Mouse (Mus musculus): ENCODE data around the gene Nr3c2. TPM values are rescaled to one million over a fixed set of nuclear protein-coding genes. Genes with fewer than 3 reads are reported as not detected.

The Nr3c2 gene
- polyA plus RNA-seq, 1 experiment, result 7.6 TPM

GRCm38 (mm10) chr8:77276827-77277226 is 377.6 kb downstream of the Nr3c2 start:
- no peak for TF ChIP-seq POLR2A (IDR thresholded peaks at IDR 0.05; ENCODE audit: low read depth, low read length)
- no peak for TF ChIP-seq CTCF (conservative IDR thresholded peaks at IDR 0.05; ENCODE audit: insufficient read depth, insufficient read length, low read depth, low read length)
- no peak overlapping the region for H3K27ac ChIP-seq (ENCODE audit: insufficient read depth, low read depth, low read length)
- no peaks in the 10 kb centered on the region for H3K27me3 ChIP-seq (replicated peaks; ENCODE audit: control insufficient read depth, insufficient read depth, low read length)
- H3K4me3 ChIP-seq (ENCODE audit: insufficient read depth, low read depth, low read length), result no peak overlapping the region
- H3K36me3 ChIP-seq (ENCODE audit: control insufficient read depth, insufficient read depth, low read length), result no peaks in the 10 kb centered on the region
- H3K4me1 ChIP-seq (ENCODE audit: control insufficient read depth, insufficient read depth, low read length), result no peaks in the 10 kb centered on the region
- 65% methylated on average over 10 of the region's 10 CpGs for WGBS
- DNase-seq, result peak; percentile 78

DNA sequence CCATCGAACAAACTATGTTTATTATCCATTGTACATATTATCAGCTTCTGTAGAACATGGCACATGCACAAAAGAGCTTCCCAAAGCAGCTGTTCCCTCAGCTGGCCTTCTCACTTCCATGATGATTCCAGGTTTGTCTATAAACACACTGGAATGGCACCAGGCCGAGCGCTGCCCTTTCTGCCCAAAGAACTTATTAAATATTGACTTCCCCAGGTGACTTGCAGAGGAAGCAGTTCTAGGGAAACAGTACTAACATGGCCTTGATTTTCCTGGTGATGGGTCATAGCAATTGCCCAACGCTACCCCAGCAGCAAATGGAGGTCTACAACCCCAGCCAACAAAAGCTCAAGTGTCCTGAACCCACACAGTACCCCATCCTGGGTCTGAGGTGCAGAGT is 379.0 kb downstream of the Nr3c2 start:
- H3K27ac ChIP-seq (ENCODE audit: insufficient read depth, low read depth, low read length), result no peak overlapping the region
- peak; percentile 57 for DNase-seq
- no peaks in the 10 kb centered on the region for H3K4me1 ChIP-seq (ENCODE audit: control insufficient read depth, insufficient read depth, low read length)
- H3K36me3 ChIP-seq (ENCODE audit: control insufficient read depth, insufficient read depth, low read length), result no peaks in the 10 kb centered on the region
- TF ChIP-seq CTCF (conservative IDR thresholded peaks at IDR 0.05; ENCODE audit: insufficient read depth, insufficient read length, low read depth, low read length) (no peak), POLR2A (IDR thresholded peaks at IDR 0.05; ENCODE audit: low read depth, low read length) (no peak)
- no peak overlapping the region for H3K4me3 ChIP-seq (ENCODE audit: insufficient read depth, low read depth, low read length)
- no peaks in the 10 kb centered on the region for H3K27me3 ChIP-seq (replicated peaks; ENCODE audit: control insufficient read depth, insufficient read depth, low read length)
- WGBS, result 74% methylated on average over 4 of the region's 4 CpGs

DNA sequence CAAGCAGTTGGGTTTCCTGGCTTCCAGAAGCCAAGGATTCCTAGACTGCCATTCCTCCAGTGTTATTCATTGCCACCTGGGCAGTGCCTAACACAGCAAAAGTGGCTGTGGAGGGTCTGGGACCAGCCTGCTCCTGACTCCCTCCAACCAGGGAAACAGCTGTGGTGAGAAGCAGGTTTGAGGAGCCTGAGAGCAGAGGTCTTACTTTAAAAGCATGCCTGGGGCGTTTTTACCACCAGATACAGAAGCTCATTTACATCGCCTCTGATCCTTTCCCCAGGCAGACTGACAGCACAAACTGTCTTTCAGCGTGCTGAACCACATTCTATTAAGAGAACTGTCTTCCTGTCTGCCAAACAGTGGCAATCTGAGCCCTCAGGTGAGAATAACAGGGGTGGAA is 380.7 kb downstream of the Nr3c2 start:
- Histone ChIP-seq H3K36me3 (ENCODE audit: control insufficient read depth, insufficient read depth, low read length) (no peaks in the 10 kb centered on the region), H3K27me3 (replicated peaks; ENCODE audit: control insufficient read depth, insufficient read depth, low read length) (no peaks in the 10 kb centered on the region), H3K4me1 (ENCODE audit: control insufficient read depth, insufficient read depth, low read length) (no peaks in the 10 kb centered on the region), H3K4me3 (ENCODE audit: insufficient read depth, low read depth, low read length) (no peak overlapping the region), H3K27ac (ENCODE audit: insufficient read depth, low read depth, low read length) (no peak overlapping the region)
- no peak for DNase-seq
- TF ChIP-seq POLR2A (IDR thresholded peaks at IDR 0.05; ENCODE audit: low read depth, low read length) (no peak), CTCF (conservative IDR thresholded peaks at IDR 0.05; ENCODE audit: insufficient read depth, insufficient read length, low read depth, low read length) (no peak)
- WGBS, result 68% methylated on average over 3 of the region's 3 CpGs

- DNase-seq, result no peak
- Histone ChIP-seq H3K4me1 (ENCODE audit: control insufficient read depth, insufficient read depth, low read length) (no peaks in the 10 kb centered on the region), H3K27me3 (replicated peaks; ENCODE audit: control insufficient read depth, insufficient read depth, low read length) (no peaks in the 10 kb centered on the region), H3K27ac (ENCODE audit: insufficient read depth, low read depth, low read length) (no peak overlapping the region), H3K36me3 (ENCODE audit: control insufficient read depth, insufficient read depth, low read length) (no peaks in the 10 kb centered on the region), H3K4me3 (ENCODE audit: insufficient read depth, low read depth, low read length) (no peak overlapping the region)
- WGBS, result 82% methylated on average over 7 of the region's 7 CpGs
- no peak for TF ChIP-seq POLR2A (IDR thresholded peaks at IDR 0.05; ENCODE audit: low read depth, low read length)
- TF ChIP-seq CTCF (conservative IDR thresholded peaks at IDR 0.05; ENCODE audit: insufficient read depth, insufficient read length, low read depth, low read length), result no peak
These were observed 383.5 kb downstream of the Nr3c2 start for GRCm38 (mm10) chr8:77282605-77283236.

DNA sequence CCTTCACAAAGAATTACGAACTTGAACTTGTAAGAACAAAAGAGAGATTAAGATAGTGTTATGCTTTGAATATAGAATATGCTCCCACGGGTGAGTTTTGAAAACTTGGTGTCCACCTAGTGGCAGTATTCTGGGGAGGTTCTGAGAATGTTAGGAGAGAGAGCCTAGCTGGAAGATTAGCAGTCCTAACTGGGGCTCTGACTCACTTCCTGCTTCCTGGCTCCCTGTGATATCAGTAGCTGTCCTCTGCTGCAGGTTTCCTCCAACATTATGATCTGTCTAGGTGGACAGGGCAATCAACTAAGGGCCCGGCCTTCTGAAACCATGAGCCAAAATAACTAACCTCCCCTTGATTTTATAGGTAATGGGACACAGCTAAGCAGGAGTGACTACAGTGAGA is 385.2 kb downstream of the Nr3c2 start:
- Histone ChIP-seq H3K27me3 (replicated peaks; ENCODE audit: control insufficient read depth, insufficient read depth, low read length) (no peaks in the 10 kb centered on the region), H3K36me3 (ENCODE audit: control insufficient read depth, insufficient read depth, low read length) (no peaks in the 10 kb centered on the region), H3K27ac (ENCODE audit: insufficient read depth, low read depth, low read length) (no peak overlapping the region), H3K4me3 (ENCODE audit: insufficient read depth, low read depth, low read length) (no peak overlapping the region), H3K4me1 (ENCODE audit: control insufficient read depth, insufficient read depth, low read length) (no peaks in the 10 kb centered on the region)
- no peak for TF ChIP-seq CTCF (conservative IDR thresholded peaks at IDR 0.05; ENCODE audit: insufficient read depth, insufficient read length, low read depth, low read length)
- no peak for TF ChIP-seq POLR2A (IDR thresholded peaks at IDR 0.05; ENCODE audit: low read depth, low read length)
- WGBS, result 87% methylated on average over 3 of the region's 3 CpGs
- no peak for DNase-seq

- H3K27me3 ChIP-seq (replicated peaks; ENCODE audit: control insufficient read depth, insufficient read depth, low read length), result no peaks in the 10 kb centered on the region
- no peak for DNase-seq
- H3K27ac ChIP-seq (ENCODE audit: insufficient read depth, low read depth, low read length), result no peak overlapping the region
- H3K4me3 ChIP-seq (ENCODE audit: insufficient read depth, low read depth, low read length), result no peak overlapping the region
- H3K4me1 ChIP-seq (ENCODE audit: control insufficient read depth, insufficient read depth, low read length), result no peaks in the 10 kb centered on the region
- WGBS, result 51% methylated on average over 3 of the region's 3 CpGs
- TF ChIP-seq CTCF (conservative IDR thresholded peaks at IDR 0.05; ENCODE audit: insufficient read depth, insufficient read length, low read depth, low read length) (no peak), POLR2A (IDR thresholded peaks at IDR 0.05; ENCODE audit: low read depth, low read length) (no peak)
- H3K36me3 ChIP-seq (ENCODE audit: control insufficient read depth, insufficient read depth, low read length), result no peaks in the 10 kb centered on the region
These were observed 388.8 kb downstream of the Nr3c2 start for GRCm38 (mm10) chr8:77288065-77288464.

DNA sequence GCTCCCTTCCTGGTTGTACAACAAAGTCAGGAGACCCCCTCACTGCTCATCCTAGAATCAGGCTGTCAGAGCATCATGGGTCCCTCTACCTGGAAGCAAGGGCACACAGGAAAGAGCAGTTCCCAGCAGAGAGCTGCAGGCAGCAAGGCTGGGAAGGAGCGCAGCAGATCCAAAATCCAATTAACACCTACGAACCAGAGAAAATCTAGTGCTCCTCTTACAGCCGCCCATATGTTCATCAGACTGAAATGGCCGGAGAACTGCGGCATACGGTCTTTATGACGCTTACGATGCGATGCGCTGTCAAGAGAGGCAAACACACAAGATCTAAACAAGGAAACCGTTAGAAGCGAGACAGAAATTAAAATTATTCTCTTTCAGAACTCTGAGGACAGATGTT is 389.2 kb downstream of the Nr3c2 start:
- Histone ChIP-seq H3K4me1 (ENCODE audit: control insufficient read depth, insufficient read depth, low read length) (no peaks in the 10 kb centered on the region), H3K4me3 (ENCODE audit: insufficient read depth, low read depth, low read length) (no peak overlapping the region), H3K27ac (ENCODE audit: insufficient read depth, low read depth, low read length) (no peak overlapping the region), H3K36me3 (ENCODE audit: control insufficient read depth, insufficient read depth, low read length) (no peaks in the 10 kb centered on the region), H3K27me3 (replicated peaks; ENCODE audit: control insufficient read depth, insufficient read depth, low read length) (no peaks in the 10 kb centered on the region)
- no peak for DNase-seq
- WGBS, result 95% methylated on average over 12 of the region's 12 CpGs
- no peak for TF ChIP-seq CTCF (conservative IDR thresholded peaks at IDR 0.05; ENCODE audit: insufficient read depth, insufficient read length, low read depth, low read length)

Measured in kidney, adult 2 months (tissue).